Mouse (Mus musculus) olfactory bulb, adult 2 months (tissue): Measurements from ENCODE around the gene Zbtb22.

Experiments used
- CTCF ChIP-seq: fragments of 200-500 bp; IDR thresholded peaks from 2 replicates; pipeline ENCODE4 v1.5.1; 2012; ENCODE audit warnings: low read depth, mild to moderate bottlenecking, low read length, moderate library complexity; ENCODE audit not compliant: insufficient read depth
- POLR2A ChIP-seq: fragments of 200-500 bp; IDR thresholded peaks from 2 replicates; pipeline ENCODE4 v1.6.1; 2012; ENCODE audit warnings: mild to moderate bottlenecking, low read depth, low read length, moderate library complexity; ENCODE audit not compliant: insufficient read depth

DNA sequence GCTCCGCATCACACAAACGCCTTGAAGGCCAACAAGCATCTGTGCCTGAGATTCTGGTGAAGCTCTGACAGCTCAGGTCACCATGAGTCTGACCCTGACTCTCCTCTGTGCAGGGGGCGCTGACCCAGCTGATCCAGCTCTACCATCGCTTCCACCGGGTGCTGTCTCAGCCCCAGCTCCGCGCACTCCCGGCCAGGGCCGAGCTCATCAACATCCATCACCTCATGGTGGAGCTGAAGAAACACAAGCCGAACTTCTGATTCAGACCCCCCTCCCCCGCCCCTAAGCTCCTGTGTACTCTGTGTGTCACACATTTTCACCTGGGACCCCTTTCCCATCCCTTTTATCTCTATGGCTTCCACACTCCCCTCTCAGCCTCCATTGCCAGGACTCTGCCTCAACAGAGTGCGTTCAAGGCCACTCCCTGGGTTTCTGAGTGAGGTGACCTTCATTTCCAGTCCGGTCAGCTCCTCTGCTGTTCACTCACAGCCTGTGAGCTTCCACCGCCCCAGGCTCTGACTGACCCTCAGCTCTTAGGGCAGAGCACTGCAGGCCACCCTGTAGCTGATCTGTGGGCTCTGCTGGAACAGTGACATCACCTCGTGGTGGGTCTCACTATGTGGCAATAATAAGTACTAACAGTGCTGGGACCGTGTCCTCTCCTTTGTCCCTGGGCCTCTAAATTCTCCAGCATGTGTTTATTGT, 50.3 kb downstream of the Zbtb22 start:
- no peak for TF ChIP-seq POLR2A
- no peak for TF ChIP-seq CTCF
